Mouse (Mus musculus) T-helper 2 cell (primary cell): ENCODE data around the gene Dgcr2.

Experiments used
- in situ Hi-C: fragments of 300-600 bp; cut with MboI, MseI; formaldehyde crosslinking; loops from one replicate; pipeline ENCODE4 v1.15.1; 2025; ENCODE audit warnings: high pct_unique_total_duplicates

Gene Dgcr2

DNA sequence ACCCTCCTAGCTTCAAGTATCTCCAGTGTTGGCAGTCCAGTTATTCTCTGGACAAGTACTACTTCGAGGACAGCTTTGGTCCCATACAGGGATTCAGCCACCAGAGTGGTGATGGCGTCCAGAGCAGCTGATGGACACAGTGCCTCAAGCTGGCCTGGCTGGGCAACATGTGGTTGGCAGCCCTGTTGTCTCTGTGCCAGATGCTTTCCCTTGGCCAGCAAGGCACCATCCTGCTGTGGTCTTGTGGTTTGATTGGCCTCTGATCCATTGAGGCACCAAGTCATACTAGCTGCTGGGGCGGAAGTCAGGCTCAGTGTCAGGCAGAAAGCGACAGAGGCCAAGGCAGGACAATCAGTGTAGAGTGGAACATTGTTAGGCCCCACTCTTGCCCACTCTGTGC is 89.2 kb downstream of the Dgcr2 start:
- in situ Hi-C loops = no loop called here

DNA sequence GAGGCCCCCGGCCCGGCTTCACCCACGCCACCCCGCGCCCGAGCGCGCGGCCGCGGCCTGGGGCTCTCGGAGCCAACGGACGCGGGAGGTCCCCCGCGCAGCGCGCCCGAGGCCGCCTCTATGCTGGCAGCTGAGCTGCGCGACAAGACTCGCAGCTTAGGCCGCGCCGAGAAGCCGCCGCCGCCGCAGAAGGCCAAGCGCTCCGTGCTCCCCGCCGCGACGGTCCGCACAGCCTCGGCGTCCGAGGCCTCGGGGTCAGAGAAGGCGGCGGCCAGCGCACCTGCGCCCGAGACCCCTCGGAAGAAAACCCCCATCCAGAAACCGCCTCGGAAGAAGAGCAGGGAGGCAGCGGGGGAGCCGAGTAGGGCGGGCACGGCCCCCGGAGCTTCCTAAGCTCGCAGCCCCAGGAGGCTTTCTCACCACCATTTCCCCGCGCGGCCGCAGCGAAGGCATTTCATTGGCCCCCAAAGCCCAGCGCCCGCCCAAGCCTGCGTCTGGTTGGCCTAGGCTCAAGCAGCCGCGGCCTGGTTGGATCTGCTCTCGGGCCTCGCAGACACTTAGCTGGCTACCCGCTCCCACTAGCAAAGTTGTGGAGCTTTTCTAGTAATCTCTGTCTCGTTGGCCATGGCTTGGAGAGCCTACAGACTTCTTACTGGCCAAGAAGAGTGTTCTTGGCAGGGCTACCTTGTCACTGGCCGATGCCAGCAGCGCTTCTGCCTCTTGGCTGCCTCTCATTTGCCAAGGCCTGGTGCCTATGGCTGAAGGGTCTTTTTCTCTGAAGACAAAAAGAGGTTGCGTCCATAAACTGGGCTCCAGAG is 91.0 kb downstream of the Dgcr2 start:
- in situ Hi-C loops = no loop called here

DNA sequence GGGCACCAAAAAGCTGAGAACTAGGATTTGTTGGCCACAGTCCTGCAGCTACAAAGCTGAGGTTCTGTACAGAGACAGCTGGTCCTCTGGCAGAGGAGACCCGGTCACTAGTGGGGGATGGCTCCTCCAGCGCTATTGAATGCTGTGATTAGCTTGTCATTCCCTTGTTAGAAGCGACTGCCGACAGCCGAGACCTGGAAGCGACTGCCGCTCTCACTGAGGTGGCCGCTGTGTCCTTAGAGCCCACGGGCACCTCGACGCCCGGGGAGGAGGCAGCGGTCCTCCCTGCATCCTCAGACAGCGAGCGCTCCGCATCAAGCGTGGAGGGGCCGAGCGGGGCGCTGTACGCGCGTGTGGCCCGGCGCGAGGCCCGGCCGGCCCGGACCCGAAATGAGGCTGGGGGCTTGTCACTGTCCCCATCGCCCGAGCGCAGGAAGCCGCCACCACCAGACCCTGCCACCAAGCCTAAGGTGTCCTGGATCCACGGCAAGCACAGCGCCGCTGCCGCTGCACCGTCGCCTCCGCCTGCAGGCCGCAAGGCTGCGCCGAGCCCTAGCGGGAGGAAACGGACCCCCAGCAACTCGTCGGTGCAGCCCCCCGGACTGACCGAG is 91.7 kb downstream of the Dgcr2 start:
- in situ Hi-C loops = no loop called here

DNA sequence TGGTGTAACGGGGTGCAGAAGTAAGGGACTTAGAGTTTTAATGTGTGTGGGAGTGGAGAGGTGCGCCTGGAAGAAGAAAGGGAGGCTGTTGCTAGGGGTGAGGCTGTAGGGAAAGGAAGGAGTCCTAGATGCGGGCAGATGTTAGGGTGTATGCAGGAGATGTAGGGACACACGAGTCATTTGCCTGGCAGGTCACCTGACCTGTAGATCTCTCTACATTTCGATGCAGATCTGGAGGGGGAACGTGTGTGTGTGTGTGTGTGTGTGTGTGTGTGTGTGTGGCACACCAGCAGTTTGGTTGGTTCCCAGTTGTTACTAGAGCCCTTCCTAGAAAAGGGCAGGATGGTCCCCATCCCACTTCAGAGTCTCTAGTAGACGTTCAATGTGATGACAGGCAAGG is 93.4 kb downstream of the Dgcr2 start:
- in situ Hi-C loops = loop anchor here (5.0 kb wide), 1 partner anchor 63 kb away; no protein-coding TSS in a partner anchor

DNA sequence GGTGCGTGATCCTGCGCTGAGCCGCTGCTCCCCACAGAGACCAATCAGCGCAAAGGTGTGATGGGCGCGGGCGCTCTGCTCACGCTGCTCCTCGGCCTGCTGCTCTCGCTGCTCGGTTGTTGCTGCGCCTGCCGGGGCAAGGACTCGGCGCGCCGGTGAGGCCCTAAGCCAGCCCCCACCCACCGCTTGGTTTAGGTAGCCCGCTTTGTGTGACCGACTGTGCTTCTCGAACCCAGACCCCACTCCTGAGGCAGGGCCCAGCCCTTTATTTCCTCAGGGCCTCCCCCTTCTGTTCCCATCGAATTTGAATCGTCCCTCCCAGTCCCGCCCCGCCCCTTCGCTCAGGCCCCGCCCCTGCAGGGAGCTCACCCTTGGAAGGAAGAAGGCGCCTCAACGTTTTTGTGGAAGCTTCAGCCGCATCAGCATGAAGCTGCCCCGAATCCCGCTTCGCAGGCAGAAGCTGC is 93.9 kb downstream of the Dgcr2 start:
- in situ Hi-C loops = loop anchor here (5.0 kb wide), 1 partner anchor 62 kb away; no protein-coding TSS in a partner anchor

DNA sequence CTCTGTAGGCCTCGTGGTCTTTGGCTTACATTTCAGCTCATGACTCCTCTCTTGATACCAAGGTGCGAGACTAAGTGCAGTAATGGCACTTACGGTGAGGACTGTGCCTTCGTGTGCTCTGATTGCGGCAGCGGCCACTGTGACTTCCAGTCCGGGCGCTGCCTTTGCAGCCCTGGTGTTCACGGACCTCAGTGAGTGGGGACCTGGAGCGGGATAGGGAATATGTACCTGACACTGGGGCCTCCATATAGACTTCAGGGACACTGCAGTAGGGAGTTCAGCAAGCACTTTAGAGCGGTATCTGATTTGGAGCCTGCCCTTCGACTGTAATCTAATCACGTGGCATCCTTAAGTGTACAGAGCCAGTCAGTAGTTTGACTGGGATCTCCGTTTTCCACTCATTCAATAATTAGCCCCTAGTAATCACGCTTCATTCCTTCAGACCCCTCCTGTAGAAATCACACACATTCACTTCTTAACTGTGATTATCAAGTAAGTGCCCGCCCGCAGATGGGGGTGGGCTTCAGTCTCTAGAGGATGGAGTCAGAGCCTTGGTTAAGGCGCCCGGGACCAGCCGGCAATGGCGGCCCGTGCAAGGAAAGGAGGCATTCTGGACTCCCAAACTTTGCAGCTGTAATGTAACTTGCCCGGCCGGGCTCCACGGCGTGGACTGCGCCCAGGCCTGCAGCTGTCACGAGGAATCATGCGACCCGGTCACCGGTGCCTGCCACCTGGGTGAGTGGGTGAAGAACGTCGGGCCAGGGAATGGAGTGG is 94.5 kb downstream of the Dgcr2 start:
- in situ Hi-C loops = loop anchor here (5.0 kb wide), 1 partner anchor 62 kb away; no protein-coding TSS in a partner anchor

DNA sequence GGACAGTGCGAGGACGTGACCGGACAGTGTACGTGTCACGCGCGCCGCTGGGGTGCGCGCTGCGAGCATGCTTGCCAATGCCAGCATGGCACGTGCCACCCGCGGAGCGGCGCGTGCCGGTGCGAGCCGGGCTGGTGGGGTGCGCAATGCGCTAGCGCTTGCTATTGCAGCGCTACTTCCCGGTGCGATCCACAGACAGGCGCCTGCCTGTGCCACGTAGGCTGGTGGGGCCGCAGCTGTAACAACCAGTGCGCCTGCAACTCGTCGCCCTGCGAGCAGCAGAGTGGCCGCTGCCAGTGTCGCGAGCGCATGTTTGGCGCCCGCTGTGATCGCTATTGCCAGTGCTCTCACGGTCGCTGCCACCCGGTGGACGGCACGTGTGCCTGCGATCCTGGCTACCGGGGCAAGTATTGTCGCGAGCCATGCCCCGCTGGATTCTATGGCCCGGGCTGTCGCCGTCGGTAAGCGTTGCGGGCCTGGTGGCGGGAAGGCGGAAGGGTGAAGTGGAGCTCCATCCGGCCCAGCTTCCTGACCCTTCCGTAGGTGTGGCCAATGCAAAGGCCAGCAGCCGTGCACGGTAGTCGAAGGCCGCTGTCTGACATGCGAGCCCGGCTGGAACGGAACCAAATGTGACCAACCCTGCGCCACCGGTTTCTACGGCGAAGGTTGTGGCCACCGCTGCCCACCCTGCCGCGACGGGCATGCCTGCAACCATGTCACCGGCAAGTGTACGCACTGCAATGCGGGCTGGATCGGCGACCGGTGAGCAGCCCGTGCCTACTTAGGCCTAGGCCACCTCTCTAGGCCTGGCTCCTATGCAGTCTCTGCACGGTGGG is 95.3 kb downstream of the Dgcr2 start:
- in situ Hi-C loops = loop anchor here (5.0 kb wide), 1 partner anchor 61 kb away; no protein-coding TSS in a partner anchor

DNA sequence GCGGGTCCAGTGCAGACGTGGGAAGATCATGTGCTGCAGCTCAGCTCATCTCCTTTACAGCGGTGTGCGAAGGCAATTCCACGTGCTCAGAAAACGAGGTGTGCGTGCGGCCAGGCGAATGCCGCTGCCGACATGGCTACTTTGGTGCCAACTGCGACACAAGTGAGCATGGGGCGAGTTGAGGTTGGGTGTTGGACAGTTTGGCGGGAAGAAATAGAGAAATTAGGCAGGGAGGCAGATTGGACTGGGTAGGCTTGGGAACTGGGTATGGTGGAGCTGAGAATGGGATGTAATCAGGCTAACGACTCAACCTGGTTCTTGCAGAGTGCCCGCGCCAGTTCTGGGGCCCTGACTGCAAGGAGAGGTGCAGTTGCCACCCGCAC is 95.9 kb downstream of the Dgcr2 start:
- in situ Hi-C loops = loop anchor here (5.0 kb wide), 1 partner anchor 60 kb away; no protein-coding TSS in a partner anchor

DNA sequence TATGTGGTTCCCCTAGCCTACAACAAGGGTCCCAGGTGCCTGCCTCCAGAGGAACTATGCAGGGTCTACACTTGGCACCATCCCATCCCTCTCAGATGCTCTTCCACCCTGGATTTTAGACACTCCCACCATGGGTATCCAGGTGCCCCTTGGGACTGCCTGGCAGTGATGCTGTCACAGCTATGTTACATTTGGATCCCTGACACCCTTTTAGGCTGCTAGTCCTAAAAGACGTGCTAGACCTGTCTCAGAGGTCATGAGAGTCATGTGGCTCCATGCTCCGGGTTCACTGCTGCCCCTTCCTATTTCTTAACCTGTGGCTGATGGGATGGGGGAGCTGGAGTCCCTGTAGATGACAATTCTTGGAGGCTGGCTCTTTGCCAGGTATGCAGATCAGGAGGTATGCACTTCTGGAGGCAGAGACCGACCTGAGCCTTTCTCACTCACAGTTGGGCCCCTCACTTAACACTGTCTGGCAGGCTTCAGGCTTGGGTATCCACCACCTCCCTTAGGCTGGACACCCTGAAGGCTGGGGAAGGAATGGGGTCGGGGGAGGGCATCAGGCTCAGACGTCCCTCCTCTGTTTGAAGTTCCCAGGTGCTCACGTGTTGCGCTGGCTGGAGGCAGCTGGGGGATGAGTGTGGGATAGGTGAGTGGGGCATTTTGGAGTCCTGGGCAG is 96.4 kb downstream of the Dgcr2 start:
- in situ Hi-C loops = loop anchor here (5.0 kb wide), 1 partner anchor 60 kb away; no protein-coding TSS in a partner anchor

DNA sequence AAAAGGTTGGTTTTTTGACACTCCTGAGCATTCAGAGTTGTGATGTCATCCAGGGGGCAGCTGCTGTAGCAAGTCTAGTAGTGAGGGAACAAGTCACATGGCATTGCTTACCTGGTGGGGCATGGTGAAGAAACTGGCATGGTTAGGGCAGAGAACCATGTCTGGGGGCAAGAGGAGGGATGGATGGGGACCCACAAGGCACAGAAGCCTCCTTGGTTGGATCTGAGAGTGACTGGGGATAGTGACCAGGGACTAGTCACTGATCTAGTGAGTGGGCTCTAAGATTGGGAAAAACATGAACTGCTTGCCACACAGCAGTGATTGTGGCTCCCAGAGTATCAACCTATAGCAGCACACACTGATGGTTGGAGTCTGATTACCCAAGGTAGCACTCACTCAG is 98.8 kb downstream of the Dgcr2 start:
- in situ Hi-C loops = no loop called here

DNA sequence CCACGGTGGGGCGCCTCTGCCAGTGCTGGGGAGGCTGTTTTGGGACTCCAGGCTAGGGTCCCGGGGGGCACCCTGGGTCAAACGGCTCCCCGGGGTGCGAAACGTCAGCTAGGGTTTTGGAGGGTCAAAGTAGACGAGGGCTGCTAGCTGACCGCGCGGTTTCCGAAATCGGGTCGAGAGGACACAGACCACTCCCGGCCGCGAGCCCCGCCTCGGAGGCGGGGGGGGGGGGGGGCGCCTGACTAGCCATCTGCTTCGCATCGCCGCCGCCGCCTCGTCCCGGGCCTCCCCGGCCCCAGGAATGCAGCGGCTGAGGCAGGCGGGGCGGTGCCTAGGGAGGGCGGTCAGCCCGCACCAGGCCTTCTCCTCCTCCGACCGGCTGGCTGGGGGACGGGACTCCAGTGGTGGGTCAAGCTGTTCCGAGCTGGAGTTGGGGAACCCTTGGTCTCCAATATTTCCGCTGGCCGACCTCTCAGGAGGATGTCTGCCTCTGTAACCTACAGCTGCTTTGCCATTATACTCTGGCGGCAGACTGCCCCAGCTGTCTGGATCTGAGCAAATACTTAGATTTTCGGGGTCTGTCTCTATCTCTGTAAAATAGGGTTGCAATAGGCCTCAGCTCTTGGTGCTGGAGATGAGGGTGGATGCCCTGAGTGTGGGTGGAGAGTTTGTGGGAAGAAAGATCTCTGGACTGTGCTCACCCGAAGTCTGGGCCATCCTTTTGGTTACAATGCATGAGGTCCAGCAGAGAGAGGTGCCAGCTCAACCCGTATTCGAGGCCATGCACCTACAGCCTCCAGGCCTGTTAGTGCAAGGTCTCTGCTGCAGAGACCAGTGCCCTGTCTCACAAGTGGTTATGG is 99.8 kb downstream of the Dgcr2 start:
- in situ Hi-C loops = no loop called here

DNA sequence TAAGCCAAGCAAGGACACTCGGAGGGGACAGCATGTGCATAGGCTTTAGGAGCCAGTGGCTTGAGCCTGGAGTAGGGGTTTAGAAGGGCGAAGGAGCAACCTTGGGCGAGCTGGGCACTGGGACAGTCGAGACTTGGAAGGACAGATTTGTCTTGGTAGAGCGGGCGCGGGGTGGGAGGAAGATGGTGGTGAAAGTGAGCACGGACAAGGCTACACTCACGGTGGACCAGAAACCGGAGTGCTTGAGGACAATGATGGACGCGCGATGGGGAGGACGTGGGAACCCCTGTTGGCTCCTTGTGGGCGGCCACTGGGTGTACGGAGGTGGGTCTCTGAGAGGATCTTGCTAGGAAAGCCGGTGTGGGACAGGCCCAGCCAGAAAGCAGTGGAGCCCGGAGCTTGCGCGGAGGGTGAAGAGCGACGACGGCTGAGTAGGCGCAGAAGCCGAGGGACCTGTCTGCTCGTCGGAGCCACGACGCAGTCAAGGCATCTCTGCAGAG is 100.5 kb downstream of the Dgcr2 start:
- in situ Hi-C loops = no loop called here

DNA sequence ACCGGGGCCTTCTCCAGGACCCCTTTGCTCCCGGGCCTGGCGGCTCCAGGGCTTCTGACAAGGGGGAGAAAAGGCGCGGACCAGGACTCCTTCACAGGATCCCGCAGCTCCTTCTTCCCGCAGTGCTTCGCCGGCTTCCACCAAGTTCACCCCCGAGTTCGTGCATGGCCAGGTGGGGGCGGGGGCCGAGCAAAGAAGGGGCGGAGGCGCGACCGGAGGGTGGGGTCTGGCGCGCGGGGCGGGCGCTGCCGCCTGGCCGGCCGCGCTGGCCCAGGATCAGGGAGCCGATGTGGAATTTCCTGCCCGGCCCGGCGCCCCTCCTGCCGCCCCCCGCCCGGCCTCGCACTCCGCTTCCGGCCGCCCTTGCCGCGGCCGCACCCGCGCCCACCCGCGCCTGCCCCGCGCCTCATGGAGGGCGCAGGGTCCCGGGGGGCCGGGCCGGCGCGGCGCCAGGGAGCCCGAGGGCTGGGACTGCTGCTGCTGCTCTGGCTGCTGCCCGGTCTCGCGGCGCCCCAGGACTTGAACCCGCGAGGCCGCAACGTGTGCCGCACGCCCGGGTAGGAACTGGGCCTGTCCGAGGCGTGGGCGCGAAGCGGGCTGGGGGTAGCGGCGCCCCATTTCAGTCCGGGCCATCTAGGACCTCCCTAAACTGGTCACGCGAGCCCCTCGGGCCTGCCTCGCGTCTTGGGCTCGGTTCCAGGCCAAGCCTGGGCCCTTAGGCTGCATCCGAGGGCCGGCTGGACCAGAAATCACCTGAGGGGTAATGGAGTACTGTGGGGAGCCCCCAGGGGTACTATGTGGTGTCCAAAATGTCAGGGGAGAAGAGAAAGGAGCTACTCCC is 101.2 kb downstream of the Dgcr2 start, which contains the start of gene Scarf2:
Scarf2 (plus strand) TSS at position 312 of the 841 bp plus-strand sequence.
- in situ Hi-C loops = no loop called here

DNA sequence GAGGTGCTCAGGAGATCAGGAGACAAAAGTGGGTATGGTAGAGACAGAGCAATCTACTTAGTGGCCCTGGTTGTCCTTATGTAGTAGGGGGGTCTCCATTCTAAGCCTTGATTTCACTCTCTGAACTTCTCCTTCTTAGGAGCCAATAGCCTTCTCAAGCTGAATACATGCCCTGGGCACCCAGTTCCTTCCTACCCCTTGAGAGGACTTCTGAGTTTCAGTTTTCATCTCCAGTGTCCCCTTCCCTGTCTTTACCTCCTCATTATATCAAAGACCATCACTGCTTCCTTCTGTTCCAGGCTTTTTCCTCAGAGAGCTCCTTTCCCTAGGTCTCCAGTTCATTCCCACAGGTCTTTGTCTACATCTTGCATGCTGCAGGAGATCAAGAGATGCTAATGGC is 101.8 kb downstream of the Dgcr2 start:
- in situ Hi-C loops = no loop called here

DNA sequence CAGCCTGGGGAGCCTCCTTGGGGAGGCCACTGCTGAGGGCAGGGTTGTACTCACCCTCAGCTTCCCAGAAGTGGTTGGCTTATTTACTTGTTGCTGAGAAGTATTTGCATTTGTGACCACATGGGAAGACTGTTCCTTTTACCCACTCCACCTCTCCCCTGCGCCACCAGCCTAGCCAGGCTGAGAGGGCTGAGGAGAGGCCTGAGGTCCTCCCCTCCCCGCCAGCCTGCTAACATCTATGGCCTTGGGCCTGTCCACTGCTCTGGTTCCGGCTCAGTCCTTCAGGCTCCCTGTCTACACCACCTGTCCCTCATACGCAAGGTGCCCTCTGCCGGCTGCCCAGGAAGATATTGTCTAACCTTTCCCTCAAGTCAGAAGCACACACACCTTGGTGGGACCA is 102.7 kb downstream of the Dgcr2 start:
- in situ Hi-C loops = no loop called here

DNA sequence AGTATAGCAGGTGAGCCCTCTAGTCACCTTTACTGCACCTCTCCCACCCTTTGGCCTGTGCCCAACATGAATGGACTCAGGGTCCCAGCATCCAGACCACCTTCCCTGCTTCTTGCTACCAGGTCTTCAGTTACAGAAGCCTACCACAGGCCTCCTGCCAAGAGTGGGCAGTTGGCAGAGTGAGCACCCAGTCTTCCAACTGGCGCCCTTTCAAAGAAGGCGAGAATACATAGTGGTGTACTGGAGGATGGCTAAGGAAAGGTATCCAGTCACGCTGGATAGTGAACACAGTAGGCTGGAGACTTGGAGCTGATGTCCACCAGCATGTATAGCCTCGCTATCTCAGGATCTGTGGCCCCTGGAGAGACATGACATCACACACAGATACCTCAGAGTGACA is 104.3 kb downstream of the Dgcr2 start:
- in situ Hi-C loops = no loop called here

DNA sequence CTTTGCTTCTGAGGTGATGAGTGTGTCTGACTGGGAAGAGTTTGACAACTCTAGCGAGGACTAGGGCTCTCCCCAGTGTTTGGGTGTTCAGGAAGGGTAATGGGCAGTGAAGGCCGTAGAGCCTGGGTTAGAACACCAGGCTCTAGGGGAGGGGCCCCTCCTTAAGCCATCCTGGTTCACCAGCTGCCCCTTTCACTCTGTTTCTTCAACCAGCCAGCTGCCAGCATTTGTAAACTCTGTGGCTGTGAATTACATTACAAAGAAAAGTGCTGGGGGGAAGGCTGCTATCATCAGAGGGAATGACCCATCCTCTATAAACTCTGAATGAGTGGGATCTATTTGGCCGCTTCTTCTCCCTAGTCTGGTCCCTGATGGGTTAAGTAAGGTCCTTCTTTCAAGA is 105.6 kb downstream of the Dgcr2 start:
- in situ Hi-C loops = no loop called here
